Mouse (Mus musculus): Measurements from ENCODE around the gene Wdr4. TPM values are rescaled to one million over a fixed set of nuclear protein-coding genes. Genes with fewer than 3 reads are reported as not detected.
A peak's percentile ranks its signal among the peaks of the same experiment; 100 is the strongest.

The Wdr4 gene
- total RNA-seq (2014; rRNA removed) = 54.4 and 55.7 TPM in 2 replicates
- 28.7 and 31.7 TPM in 2 replicates for polyA plus RNA-seq (2015; fragmentation: Nextera tagmentation; extraction: Ambion mirVana)

- no peaks in the 10 kb centered on the region for H3K27me3 ChIP-seq (ENCODE audit: insufficient read depth, low read length)
- peak within 1 kb of the TSS; percentile 74; the same call in 1 of the 2 replicates for H3K27ac ChIP-seq (ENCODE audit: low read depth, low read length)
- no peaks in the 10 kb centered on the region for H3K9me3 ChIP-seq (ENCODE audit: low read length)
- TF ChIP-seq CTCF (IDR thresholded peaks at IDR 0.05; ENCODE audit: low read depth) = peak; percentile 28; the same call in 1 of the 2 replicates
- DNase-seq (peak; percentile 100), ATAC-seq (peak; percentile 98)
- peak within 1 kb of the TSS; percentile 67 for H3K9ac ChIP-seq
- H3K4me1 ChIP-seq (ENCODE audit: insufficient read depth) = peaks cover 17% of the 10 kb centered on the region
- peak within 1 kb of the TSS; percentile 69 for H3K4me2 ChIP-seq (ENCODE audit: low read depth)
- no peaks in the 10 kb centered on the region for H3K36me3 ChIP-seq (ENCODE audit: insufficient read depth)
- H3K4me3 ChIP-seq (ENCODE audit: low read depth, low read length) = peak within 1 kb of the TSS; percentile 69
- 2% methylated on average over 45 of the region's 45 CpGs for WGBS
Observed at GRCm38 (mm10) chr17:31519946-31520838, at the start of gene Wdr4, which contains the start of gene Ndufv3. Gene Wdr4, minus strand, starts transcription at chr17:31519980. Gene Ndufv3, plus strand, starts transcription at chr17:31520115.

- H3K4me3 ChIP-seq (ENCODE audit: low read depth, low read length) = peak overlapping the region; percentile 89
- H3K9ac ChIP-seq = peak overlapping the region; percentile 93
- H3K36me3 ChIP-seq (ENCODE audit: insufficient read depth) = no peaks in the 10 kb centered on the region
- no peaks in the 10 kb centered on the region for H3K27me3 ChIP-seq (ENCODE audit: insufficient read depth, low read length)
- WGBS = 58% methylated on average over 6 of the region's 6 CpGs
- no peak overlapping the region for H3K27ac ChIP-seq (ENCODE audit: low read depth, low read length)
- TF ChIP-seq CTCF (IDR thresholded peaks at IDR 0.05; ENCODE audit: low read depth) = no peak
- H3K4me1 ChIP-seq (ENCODE audit: insufficient read depth) = peaks cover 34% of the 10 kb centered on the region
- H3K4me2 ChIP-seq (ENCODE audit: low read depth) = peak overlapping the region; percentile 75
- no peaks in the 10 kb centered on the region for H3K9me3 ChIP-seq (ENCODE audit: low read length)
- DNase-seq (no peak), ATAC-seq (no peak)
Observed at GRCm38 (mm10) chr17:31566276-31566675, 46.5 kb upstream of the Wdr4 start.

- peak overlapping the region; percentile 89 for H3K4me3 ChIP-seq (ENCODE audit: low read depth, low read length)
- peak; percentile 86 for DNase-seq
- H3K9ac ChIP-seq = peak overlapping the region; percentile 93
- peak overlapping the region; percentile 100 for H3K27ac ChIP-seq (ENCODE audit: low read depth, low read length)
- no peaks in the 10 kb centered on the region for H3K36me3 ChIP-seq (ENCODE audit: insufficient read depth)
- H3K9me3 ChIP-seq (ENCODE audit: low read length) = no peaks in the 10 kb centered on the region
- H3K4me2 ChIP-seq (ENCODE audit: low read depth) = peak overlapping the region; percentile 75
- no peaks in the 10 kb centered on the region for H3K27me3 ChIP-seq (ENCODE audit: insufficient read depth, low read length)
- peaks cover 34% of the 10 kb centered on the region for H3K4me1 ChIP-seq (ENCODE audit: insufficient read depth)
- peak; percentile 41; the same call in 1 of the 2 replicates for TF ChIP-seq CTCF (IDR thresholded peaks at IDR 0.05; ENCODE audit: low read depth)
- ATAC-seq = peak; percentile 64
- WGBS = under 1% methylated on average over 74 of the region's 88 CpGs
Observed at GRCm38 (mm10) chr17:31565141-31566056, 45.6 kb upstream of the Wdr4 start.

- 3% methylated on average over 19 of the region's 44 CpGs for WGBS
- Histone ChIP-seq H3K4me1 (ENCODE audit: insufficient read depth) (peaks cover 34% of the 10 kb centered on the region), H3K27ac (ENCODE audit: low read depth, low read length) (peak overlapping the region; percentile 100), H3K36me3 (ENCODE audit: insufficient read depth) (no peaks in the 10 kb centered on the region), H3K9me3 (ENCODE audit: low read length) (no peaks in the 10 kb centered on the region), H3K4me2 (ENCODE audit: low read depth) (peak overlapping the region; percentile 75), H3K9ac (peak overlapping the region; percentile 93), H3K4me3 (ENCODE audit: low read depth, low read length) (peak overlapping the region; percentile 89), H3K27me3 (ENCODE audit: insufficient read depth, low read length) (no peaks in the 10 kb centered on the region)
- no peak for DNase-seq
- TF ChIP-seq CTCF (IDR thresholded peaks at IDR 0.05; ENCODE audit: low read depth) = no peak
- ATAC-seq = no peak
Observed at GRCm38 (mm10) chr17:31564858-31565140, 45.0 kb upstream of the Wdr4 start.

GRCm38 (mm10) chr17:31564015-31564857 is 44.5 kb upstream of the Wdr4 start, which contains the start of gene Pknox1:
Gene Pknox1, plus strand, starts transcription at chr17:31564734.
- ATAC-seq (peak; percentile 96), DNase-seq (peak; percentile 100)
- 5% methylated on average over 45 of the region's 72 CpGs for WGBS
- peaks cover 34% of the 10 kb centered on the region for H3K4me1 ChIP-seq (ENCODE audit: insufficient read depth)
- peak within 1 kb of the TSS; percentile 93 for H3K9ac ChIP-seq
- H3K4me3 ChIP-seq (ENCODE audit: low read depth, low read length) = peak within 1 kb of the TSS; percentile 89
- peak within 1 kb of the TSS; percentile 75 for H3K4me2 ChIP-seq (ENCODE audit: low read depth)
- H3K27me3 ChIP-seq (ENCODE audit: insufficient read depth, low read length) = no peaks in the 10 kb centered on the region
- no peak for TF ChIP-seq CTCF (IDR thresholded peaks at IDR 0.05; ENCODE audit: low read depth)
- no peaks in the 10 kb centered on the region for H3K36me3 ChIP-seq (ENCODE audit: insufficient read depth)
- no peaks in the 10 kb centered on the region for H3K9me3 ChIP-seq (ENCODE audit: low read length)
- H3K27ac ChIP-seq (ENCODE audit: low read depth, low read length) = peak within 1 kb of the TSS; percentile 100

GRCm38 (mm10) chr17:31563632-31564014 is 43.8 kb upstream of the Wdr4 start:
- no peak for TF ChIP-seq CTCF (IDR thresholded peaks at IDR 0.05; ENCODE audit: low read depth)
- ATAC-seq = no peak
- Histone ChIP-seq H3K27me3 (ENCODE audit: insufficient read depth, low read length) (no peaks in the 10 kb centered on the region), H3K9ac (peak overlapping the region; percentile 53), H3K9me3 (ENCODE audit: low read length) (no peaks in the 10 kb centered on the region), H3K4me2 (ENCODE audit: low read depth) (peak overlapping the region; percentile 51), H3K27ac (ENCODE audit: low read depth, low read length) (peak overlapping the region; percentile 94), H3K4me1 (ENCODE audit: insufficient read depth) (peaks cover 34% of the 10 kb centered on the region), H3K36me3 (ENCODE audit: insufficient read depth) (no peaks in the 10 kb centered on the region), H3K4me3 (ENCODE audit: low read depth, low read length) (peak overlapping the region; percentile 40)
- DNase-seq = no peak
- WGBS = 15% methylated on average over 12 of the region's 12 CpGs
